Mouse (Mus musculus) splenic B cell, adult 2 months (primary cell): ENCODE measurements at regions not wholly inside any gene's neighbourhood (a gene's known extent, or its start where the extent isn't known, plus 50 kb on each side); places are given as distances from the start of the nearest gene placed in this dataset.
"Not testable (repeated sequence)": the region's sequence is repeated elsewhere in the genome, so short reads cannot be mapped to it uniquely, and the experiment has no call there.

Source experiments
- DNase-seq: peaks from one replicate; pipeline ENCODE4 v3.0.0-alpha.2; 2011; ENCODE audit warnings: low read depth, low spot score
- H3K27me3 ChIP-seq: 2 replicates; pipeline ENCODE4 v1.6.1; 2012; ENCODE audit warnings: mild to moderate bottlenecking, low read length, moderate library complexity, mixed read lengths; ENCODE audit not compliant: control insufficient read depth, poor library complexity, insufficient read depth, severe bottlenecking
- H3K36me3 ChIP-seq: 2 replicates; pipeline ENCODE4 v1.6.1; 2012; ENCODE audit warnings: mild to moderate bottlenecking, low read length, moderate library complexity, mixed read lengths; ENCODE audit not compliant: control insufficient read depth, poor library complexity, insufficient read depth, severe bottlenecking

DNA sequence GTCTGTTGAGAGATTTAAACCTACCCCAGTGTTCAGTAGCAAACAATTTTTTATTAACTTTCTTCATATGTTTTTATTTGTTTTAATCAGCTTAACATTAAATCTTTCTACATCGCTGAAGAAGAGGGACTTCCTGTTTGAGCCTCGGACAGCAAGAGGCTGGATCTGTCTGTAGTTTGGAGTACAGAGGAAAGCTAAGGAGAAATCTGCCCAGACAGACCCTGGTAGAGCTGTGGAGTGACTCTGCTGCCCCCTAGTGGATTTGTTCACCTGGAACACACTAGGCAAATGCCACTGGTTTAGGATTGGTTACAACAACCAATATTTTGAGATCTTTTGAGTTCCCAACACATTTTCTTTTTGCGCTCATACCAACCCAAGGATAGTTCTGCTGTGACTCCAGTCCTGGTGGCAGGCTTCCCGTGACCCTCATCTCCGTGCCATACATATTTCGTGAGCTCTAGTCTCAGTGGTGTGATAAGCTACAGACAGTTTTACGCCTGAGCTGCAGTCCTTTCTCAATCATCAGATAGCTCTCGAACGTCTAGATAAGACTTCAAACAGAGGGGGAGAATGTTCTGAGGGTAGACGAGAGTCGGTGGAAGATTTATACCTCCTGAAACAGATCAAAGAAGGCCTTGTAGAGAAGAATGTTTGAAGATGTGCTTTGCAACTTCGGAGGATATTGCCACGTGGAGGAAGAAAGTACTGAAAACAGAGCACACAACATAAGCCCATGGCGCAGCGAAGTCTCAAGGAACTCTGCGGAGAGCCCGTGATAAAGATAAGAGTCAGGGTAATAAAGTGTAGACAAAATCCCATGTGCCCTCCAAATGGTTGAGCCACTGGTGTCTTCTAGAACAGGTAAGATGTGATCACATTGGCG is 119.0 kb upstream of the Nabp1 start:
- Histone ChIP-seq H3K27me3 (no peaks in the 10 kb centered on the region), H3K36me3 (no peaks in the 10 kb centered on the region)

GRCm38 (mm10) chr1:51594666-51595065 is 116.4 kb upstream of the Nabp1 start:
- no peaks in the 10 kb centered on the region for H3K27me3 ChIP-seq
- no peak for DNase-seq
- no peaks in the 10 kb centered on the region for H3K36me3 ChIP-seq

More for the DNA sequence above, 119.0 kb upstream of the Nabp1 start:
- peak; percentile 89 for DNase-seq

DNA sequence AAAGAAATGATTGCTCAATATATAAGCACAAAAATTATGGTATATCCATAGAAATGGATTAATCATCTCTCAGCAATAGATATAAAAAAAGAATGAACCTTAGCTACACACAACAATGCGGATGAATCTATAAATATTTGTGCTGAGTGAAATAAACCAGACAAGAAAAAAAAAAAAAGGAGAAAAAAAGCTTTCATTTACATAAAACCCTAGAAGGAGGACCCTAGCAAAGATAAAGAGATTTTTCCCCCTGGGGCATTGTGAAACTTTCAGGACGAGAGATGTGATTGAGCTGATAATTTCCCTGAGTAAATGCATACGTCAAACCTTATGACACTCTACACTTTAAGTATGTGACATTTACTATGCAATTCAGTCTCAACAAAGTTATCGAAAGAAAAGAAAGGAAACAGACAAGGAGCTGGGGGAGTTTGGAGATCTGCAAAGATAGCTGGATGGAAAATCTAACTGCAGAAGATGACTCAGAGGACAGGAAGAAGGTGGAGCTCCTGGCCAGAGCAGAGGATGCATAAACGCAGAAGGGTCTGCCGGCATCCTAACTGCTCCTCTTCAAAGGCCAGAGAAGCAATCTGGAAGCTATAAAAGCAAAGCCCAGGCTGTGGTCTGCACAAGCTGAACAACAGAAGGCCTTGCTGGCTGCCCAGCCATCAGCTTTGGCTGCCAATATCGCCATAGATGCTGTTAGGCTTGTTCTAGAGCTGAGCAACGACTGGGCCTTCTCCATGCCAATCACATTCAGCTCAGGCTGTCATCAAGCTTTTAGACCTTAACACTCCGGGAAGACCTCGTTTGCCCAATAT is 115.6 kb upstream of the Nabp1 start:
- no peaks in the 10 kb centered on the region for H3K27me3 ChIP-seq
- DNase-seq, result no peak
- no peaks in the 10 kb centered on the region for H3K36me3 ChIP-seq

- DNase-seq, result no peak
- Histone ChIP-seq H3K27me3 (no peaks in the 10 kb centered on the region), H3K36me3 (no peaks in the 10 kb centered on the region)
Measured at GRCm38 (mm10) chr1:51591886-51592285, 113.7 kb upstream of the Nabp1 start.

GRCm38 (mm10) chr1:51590606-51591400 is 112.6 kb upstream of the Nabp1 start:
- no peaks in the 10 kb centered on the region for H3K27me3 ChIP-seq
- H3K36me3 ChIP-seq, result no peaks in the 10 kb centered on the region
- DNase-seq, result no peak

DNA sequence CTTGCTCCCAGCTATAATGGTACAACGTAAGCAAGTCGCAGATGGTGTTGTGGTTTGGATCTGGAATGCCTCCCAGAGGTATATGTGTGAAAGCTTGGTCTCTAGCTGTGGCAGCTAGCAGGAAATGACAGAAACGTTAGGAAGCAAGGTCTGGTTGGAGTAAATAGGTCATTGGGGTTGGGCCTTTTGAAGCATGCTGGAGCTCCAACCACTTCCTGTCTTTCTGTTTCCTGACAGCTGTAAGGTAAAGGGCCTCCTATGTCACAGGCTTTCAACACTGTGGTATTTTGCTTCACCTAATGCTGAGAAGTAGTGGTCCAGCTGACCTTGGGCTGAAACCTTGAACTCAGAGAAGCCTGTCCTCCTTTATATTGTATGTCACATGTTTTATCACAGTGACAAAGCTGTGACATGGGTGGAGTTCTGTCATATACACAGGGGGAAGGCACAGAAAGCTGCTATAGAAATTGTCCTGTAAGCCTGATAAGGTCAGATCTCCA is 106.8 kb upstream of the Nabp1 start:
- Histone ChIP-seq H3K27me3 (no peaks in the 10 kb centered on the region), H3K36me3 (no peaks in the 10 kb centered on the region)
- DNase-seq, result peak; percentile 78

DNA sequence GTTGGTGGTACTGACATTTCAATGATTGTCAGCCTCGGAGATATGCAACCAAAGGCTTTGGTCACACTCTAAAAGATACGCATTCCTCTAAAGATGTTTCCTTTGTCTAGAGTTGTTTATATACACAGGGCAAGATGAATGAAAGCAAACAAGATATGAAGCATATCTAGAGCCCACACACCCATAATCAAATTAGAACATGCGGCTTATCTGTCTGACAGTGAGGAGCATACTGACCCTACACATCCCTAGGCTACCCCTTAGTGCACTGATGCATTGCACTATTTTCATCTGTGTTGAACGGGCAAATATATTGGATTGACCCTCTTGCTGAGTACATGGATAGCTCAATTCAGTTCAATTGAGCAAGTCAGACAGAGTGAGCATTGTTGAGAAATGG is 105.6 kb upstream of the Nabp1 start:
- DNase-seq, result no peak
- no peaks in the 10 kb centered on the region for H3K36me3 ChIP-seq
- H3K27me3 ChIP-seq, result no peaks in the 10 kb centered on the region

DNA sequence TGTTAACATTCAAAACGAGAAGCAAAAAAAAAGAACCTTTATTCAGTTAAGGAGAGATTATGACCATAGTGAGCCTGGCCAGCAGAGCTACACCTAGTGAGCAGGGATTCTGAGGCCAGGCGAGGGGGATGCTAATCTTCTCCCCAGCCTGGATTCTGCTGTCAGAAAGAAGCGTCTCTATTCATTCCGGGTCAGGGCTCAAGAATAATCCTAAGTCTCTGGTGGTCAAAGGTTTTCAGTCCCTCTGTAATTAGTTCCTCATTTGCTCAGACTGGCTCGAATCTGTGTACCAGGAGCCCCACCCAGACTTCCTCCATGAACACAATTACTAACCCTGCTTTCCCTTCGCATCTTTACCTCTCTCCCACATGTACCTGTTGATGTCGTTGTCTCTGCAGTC is 101.8 kb upstream of the Nabp1 start:
- DNase-seq, result peak; percentile 41
- Histone ChIP-seq H3K27me3 (no peaks in the 10 kb centered on the region), H3K36me3 (no peaks in the 10 kb centered on the region)

GRCm38 (mm10) chr1:51577701-51578100 is 99.5 kb upstream of the Nabp1 start:
- Histone ChIP-seq H3K36me3 (no peaks in the 10 kb centered on the region), H3K27me3 (no peaks in the 10 kb centered on the region)
- peak; percentile 51 for DNase-seq

- DNase-seq, result no peak
- Histone ChIP-seq H3K27me3 (no peaks in the 10 kb centered on the region; the same call in 1 of the 2 replicates), H3K36me3 (no peaks in the 10 kb centered on the region)
Measured at GRCm38 (mm10) chr1:51572314-51573078, 94.3 kb upstream of the Nabp1 start.

DNA sequence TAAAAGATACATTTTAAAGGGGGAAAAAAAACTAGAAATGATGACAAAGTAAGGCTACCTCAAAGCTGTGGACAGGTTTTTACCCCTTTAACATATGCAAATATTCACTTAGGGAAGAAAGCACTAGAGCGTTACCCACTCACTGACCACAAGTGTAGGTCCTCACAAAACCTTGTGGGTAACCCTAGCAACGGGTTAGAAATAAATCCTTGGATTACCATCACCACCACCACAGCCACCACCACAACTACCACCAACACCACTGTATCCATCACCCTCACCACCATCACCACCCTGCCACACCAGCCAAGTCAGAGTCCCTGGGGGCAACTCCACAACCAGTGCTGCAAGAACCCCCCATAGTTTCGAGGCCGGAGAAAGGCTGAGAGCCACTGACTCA is 91.4 kb upstream of the Nabp1 start:
- Histone ChIP-seq H3K36me3 (no peaks in the 10 kb centered on the region), H3K27me3 (no peaks in the 10 kb centered on the region; the same call in 1 of the 2 replicates)
- peak; percentile 46 for DNase-seq

- H3K36me3 ChIP-seq, result no peaks in the 10 kb centered on the region
- no peaks in the 10 kb centered on the region for H3K27me3 ChIP-seq
- DNase-seq, result no peak
Measured at GRCm38 (mm10) chr1:51566170-51566649, 88.0 kb upstream of the Nabp1 start.

- DNase-seq, H3K27me3 ChIP-seq, H3K36me3 ChIP-seq: not testable (repeated sequence)
Measured at GRCm38 (mm10) chr1:51556616-51557015, 78.4 kb upstream of the Nabp1 start.

DNA sequence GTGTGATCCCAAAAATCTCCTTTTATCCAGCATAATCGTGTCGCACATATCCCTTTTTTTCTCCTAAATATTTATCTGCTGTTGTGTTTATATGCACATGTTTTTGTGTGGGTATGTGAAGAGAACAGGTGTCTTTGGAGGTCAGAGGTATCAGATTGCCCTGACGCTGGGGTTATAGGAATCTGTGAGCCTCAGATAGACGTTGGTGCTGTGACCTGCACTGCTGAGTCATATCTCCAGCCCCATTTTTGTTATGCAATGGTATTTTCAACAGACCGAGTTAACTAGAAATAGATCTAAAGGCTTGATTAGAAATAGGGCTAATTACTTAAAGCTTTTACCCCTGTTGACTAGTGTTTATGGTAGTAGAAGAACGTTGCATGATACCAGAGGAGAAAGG is 75.5 kb upstream of the Nabp1 start:
- no peaks in the 10 kb centered on the region for H3K27me3 ChIP-seq
- no peak for DNase-seq
- no peaks in the 10 kb centered on the region for H3K36me3 ChIP-seq
